Mouse (Mus musculus) CH12.LX (cell line): ENCODE measurements around the gene Brinp3. TPM values are rescaled to one million over a fixed set of nuclear protein-coding genes. Genes with fewer than 3 reads are reported as not detected.

Experiments used
- DNase-seq: peaks from one replicate; pipeline ENCODE4 v3.0.0-alpha.2; 2013; ENCODE audit errors: extremely low read depth
- H3K27ac ChIP-seq: 2 replicates; pipeline ENCODE4 v1.5.1; 2012; ENCODE audit warnings: low read depth, mild to moderate bottlenecking, control low read depth, moderate library complexity; ENCODE audit not compliant: insufficient read depth
- H3K27me3 ChIP-seq: replicated peaks from 2 replicates; pipeline ENCODE3; 2012; ENCODE audit warnings: inconsistent platforms
- H3K36me3 ChIP-seq, 2 experiments: replicated peaks in 1 of 2; 2 replicates each; pipeline versions ENCODE3 to v1.6.1; 2012; ENCODE audit warnings: inconsistent platforms in 1 of 2, low read length in 1 of 2, mild to moderate bottlenecking in 1 of 2, mixed read lengths in 1 of 2, moderate library complexity in 1 of 2; ENCODE audit not compliant: control insufficient read depth in 1 of 2, insufficient read depth in 1 of 2
- H3K4me1 ChIP-seq, 2 experiments: 2 replicates each; pipeline ENCODE4 v1.6.1; 2012; ENCODE audit warnings: inconsistent platforms in 1 of 2, moderate library complexity in 1 of 2; ENCODE audit not compliant: insufficient read depth in 2 of 2, control insufficient read depth in 1 of 2
- H3K4me2 ChIP-seq: 2 replicates; pipeline ENCODE4 v1.6.1; 2012; ENCODE audit warnings: low read depth, mild to moderate bottlenecking, control low read depth; ENCODE audit not compliant: poor library complexity, insufficient read depth, severe bottlenecking
- H3K4me3 ChIP-seq, 3 experiments: fragments of 150-350 bp in 1 of 3; sonication (generic) in 1 of 3; replicated peaks in 1 of 3; 2 replicates each; pipeline versions ENCODE3 to v1.5.1; 2011 to 2012; ENCODE audit warnings: low read depth in 2 of 3, low read length in 2 of 3, mild to moderate bottlenecking in 2 of 3, moderate library complexity in 2 of 3, control low read depth in 1 of 3, improper control_type of control experiment in 1 of 3, inconsistent platforms in 1 of 3, mixed read lengths in 1 of 3; ENCODE audit not compliant: poor library complexity in 1 of 3
- H3K79me2 ChIP-seq: replicated peaks from 2 replicates; pipeline ENCODE4 v1.6.1; 2012; ENCODE audit warnings: mild to moderate bottlenecking, moderate library complexity; ENCODE audit not compliant: control insufficient read depth, poor library complexity, insufficient read depth, severe bottlenecking; ENCODE audit errors: extremely low read depth
- H3K9ac ChIP-seq: 2 replicates; pipeline ENCODE4 v1.6.1; 2012; ENCODE audit warnings: low read depth, mild to moderate bottlenecking, control low read depth, moderate library complexity; ENCODE audit not compliant: insufficient read depth
- H3K9me3 ChIP-seq: replicated peaks from 2 replicates; pipeline ENCODE3; 2012; ENCODE audit warnings: low read length, inconsistent platforms, mixed read lengths
- BHLHE40 ChIP-seq: IDR thresholded peaks from 2 replicates; pipeline ENCODE4 v1.6.1; 2011; ENCODE audit warnings: mild to moderate bottlenecking, low read depth, low read length, improper control_type of control experiment
- CHD1 ChIP-seq: IDR thresholded peaks from 2 replicates; pipeline ENCODE4 v1.6.1; 2012; ENCODE audit warnings: low read depth, low read length, improper control_type of control experiment, inconsistent platforms
- CTCF ChIP-seq, 2 experiments: IDR thresholded peaks in 1 of 2; conservative IDR thresholded peaks in 1 of 2; 2 replicates each; pipeline ENCODE4 v1.5.1; 2011 to 2012; ENCODE audit warnings: low read depth in 2 of 2, low read length in 2 of 2, improper control_type of control experiment in 1 of 2, inconsistent platforms in 1 of 2, mild to moderate bottlenecking in 1 of 2, moderate library complexity in 1 of 2
- E2F4 ChIP-seq: IDR thresholded peaks from 2 replicates; pipeline ENCODE4 v1.6.1; 2011; ENCODE audit warnings: low read depth, low read length, improper control_type of control experiment; ENCODE audit not compliant: insufficient replicate concordance
- ELF1 ChIP-seq: IDR thresholded peaks from 2 replicates; pipeline ENCODE4 v1.6.1; 2014; ENCODE audit warnings: low read depth, mild to moderate bottlenecking, inconsistent platforms, low read length, improper control_type of control experiment
- GABPA ChIP-seq: IDR thresholded peaks from 2 replicates; pipeline ENCODE4 v1.6.1; 2012; ENCODE audit warnings: low read depth, low read length, improper control_type of control experiment, inconsistent platforms; ENCODE audit not compliant: insufficient replicate concordance
- HCFC1 ChIP-seq: IDR thresholded peaks from 2 replicates; pipeline ENCODE4 v1.6.1; 2012; ENCODE audit warnings: low read depth, mild to moderate bottlenecking, inconsistent platforms, low read length, improper control_type of control experiment
- IRF4 ChIP-seq: IDR thresholded peaks from 2 replicates; pipeline ENCODE4 v1.6.1; 2014; ENCODE audit warnings: low read depth, mild to moderate bottlenecking, inconsistent platforms, low read length, improper control_type of control experiment
- KAT2A ChIP-seq: IDR thresholded peaks from 2 replicates; pipeline ENCODE4 v1.6.1; 2012; ENCODE audit warnings: low read length, improper control_type of control experiment, inconsistent platforms; ENCODE audit not compliant: insufficient replicate concordance
- MAFK ChIP-seq: IDR thresholded peaks from 2 replicates; pipeline ENCODE4 v1.6.1; 2011; ENCODE audit warnings: low read length, improper control_type of control experiment; ENCODE audit not compliant: insufficient replicate concordance
- MAZ ChIP-seq: IDR thresholded peaks from 2 replicates; pipeline ENCODE4 v1.6.1; 2012; ENCODE audit warnings: low read depth, mild to moderate bottlenecking, inconsistent platforms, low read length, improper control_type of control experiment, moderate library complexity
- MEF2A ChIP-seq: IDR thresholded peaks from 2 replicates; pipeline ENCODE4 v1.6.1; 2014; ENCODE audit warnings: low read depth, mild to moderate bottlenecking, inconsistent platforms, low read length, improper control_type of control experiment, borderline replicate concordance
- MXI1 ChIP-seq: IDR thresholded peaks from 2 replicates; pipeline ENCODE4 v1.6.1; 2011; ENCODE audit warnings: mild to moderate bottlenecking, low read depth, low read length, improper control_type of control experiment
- MYC ChIP-seq: IDR thresholded peaks from 2 replicates; pipeline ENCODE4 v1.6.1; 2011; ENCODE audit warnings: low read depth, mild to moderate bottlenecking, improper control_type of control experiment, low read length
- NELFE ChIP-seq: IDR thresholded peaks from 2 replicates; pipeline ENCODE4 v1.6.1; 2011; ENCODE audit warnings: low read depth, low read length, improper control_type of control experiment
- NRF1 ChIP-seq: IDR thresholded peaks from 2 replicates; pipeline ENCODE4 v1.6.1; 2014; ENCODE audit warnings: low read depth, mild to moderate bottlenecking, inconsistent platforms, low read length, improper control_type of control experiment, moderate library complexity
- PAX5 ChIP-seq: IDR thresholded peaks from 2 replicates; pipeline ENCODE4 v1.6.1; 2012; ENCODE audit warnings: low read length, inconsistent platforms, mixed read lengths
- POLR2A ChIP-seq: IDR thresholded peaks from 2 replicates; pipeline ENCODE4 v1.6.1; 2011; ENCODE audit warnings: low read depth, mild to moderate bottlenecking, improper control_type of control experiment, low read length
- POLR2AphosphoS2 ChIP-seq: IDR thresholded peaks from 2 replicates; pipeline ENCODE4 v1.6.1; 2011; ENCODE audit warnings: low read depth, low read length, improper control_type of control experiment
- RAD21 ChIP-seq: IDR thresholded peaks from 2 replicates; pipeline ENCODE4 v1.6.1; 2011; ENCODE audit warnings: low read depth, mild to moderate bottlenecking, low read length, improper control_type of control experiment, moderate library complexity
- RCOR1 ChIP-seq: conservative IDR thresholded peaks from 2 replicates; pipeline ENCODE4 v1.6.1; 2012; ENCODE audit warnings: low read depth, mild to moderate bottlenecking, inconsistent platforms, low read length, improper control_type of control experiment
- TBP ChIP-seq: conservative IDR thresholded peaks from 2 replicates; pipeline ENCODE4 v1.6.1; 2011; ENCODE audit warnings: low read depth, low read length, improper control_type of control experiment
- TCF12 ChIP-seq: IDR thresholded peaks from 2 replicates; pipeline ENCODE4 v1.6.1; 2014; ENCODE audit warnings: low read depth, mild to moderate bottlenecking, inconsistent platforms, low read length, improper control_type of control experiment
- UBTF ChIP-seq: IDR thresholded peaks from 2 replicates; pipeline ENCODE4 v1.6.1; 2012; ENCODE audit warnings: low read depth, mild to moderate bottlenecking, inconsistent platforms, low read length, improper control_type of control experiment, moderate library complexity
- USF1 ChIP-seq: IDR thresholded peaks from 2 replicates; pipeline ENCODE4 v1.6.1; 2014; ENCODE audit warnings: low read depth, mild to moderate bottlenecking, inconsistent platforms, low read length, improper control_type of control experiment
- USF2 ChIP-seq: conservative IDR thresholded peaks from 2 replicates; pipeline ENCODE4 v1.6.1; 2011; ENCODE audit warnings: low read depth, low read length, improper control_type of control experiment
- ZC3H11A ChIP-seq: IDR thresholded peaks from 2 replicates; pipeline ENCODE4 v1.6.1; 2012; ENCODE audit warnings: low read depth, mild to moderate bottlenecking, inconsistent platforms, low read length, improper control_type of control experiment
- ZKSCAN1 ChIP-seq: IDR thresholded peaks from 2 replicates; pipeline ENCODE4 v1.6.1; 2012; ENCODE audit warnings: low read depth, inconsistent platforms, low read length, improper control_type of control experiment, borderline replicate concordance
- ZNF384 ChIP-seq: IDR thresholded peaks from 2 replicates; pipeline ENCODE4 v1.6.1; 2012; ENCODE audit warnings: low read depth, low read length, improper control_type of control experiment, inconsistent platforms
- dilution Hi-C: fragments of 300-500 bp; cut with MboI; formaldehyde crosslinking; loops from 2 replicates; pipeline ENCODE4 v1.14.3; 2020; ENCODE audit warnings: low sequenced_read_pairs; ENCODE audit not compliant: extremely low pct_unique_long_range_greater_than_20kb, extremely low pct_ligation_motif_present
- in situ Hi-C: fragments of 300-500 bp; cut with MboI; formaldehyde crosslinking; loops from 3 replicates; pipeline ENCODE4 v1.14.3; 2019; ENCODE audit warnings: low sequenced_read_pairs, low pct_ligation_motif_present, low pct_unique_long_range_greater_than_20kb, mixed read lengths
- polyA plus RNA-seq: library from polyadenylated mRNA; unstranded; fragments of >175 nt; gene quantifications from 2 replicates; pipeline ENCODE4 v1.2.1, GENCODE M21; 2012; ENCODE audit warnings: low read depth; ENCODE audit not compliant: insufficient read length
- total RNA-seq, 2 experiments: library from RNA; depleted of rRNA; stranded (reverse); fragments of 300-350 nt in 1 of 2; fragments of >200 nt in 1 of 2; gene quantifications; 2 replicates each; pipeline ENCODE4 v1.2.3; 2012 to 2014

The Brinp3 gene
- total and polyA plus RNA-seq, 3 experiments, result not detected

- Histone ChIP-seq H3K27ac (no peak overlapping the region), H3K4me2 (no peak overlapping the region), H3K4me3 (no peak overlapping the region), H3K4me1 (no peaks in the 10 kb centered on the region)
- dilution Hi-C loops, result no loop called here
- DNase-seq, result no peak
- TF ChIP-seq TCF12 (no peak), POLR2AphosphoS2 (no peak), ZNF384 (no peak), GABPA (no peak), PAX5 (no peak), KAT2A (no peak), IRF4 (no peak), USF2 (no peak), RAD21 (no peak), NRF1 (no peak), HCFC1 (no peak), MEF2A (no peak), BHLHE40 (no peak), UBTF (no peak), USF1 (no peak), MAFK (no peak), POLR2A (no peak), TBP (no peak), MAZ (no peak), CTCF (conservative IDR thresholded peaks at IDR 0.05 in 1 of 2, IDR thresholded peaks at IDR 0.05 in 1 of 2; ENCODE audit: low read depth in 2 of 2, low read length in 2 of 2) (no peak)
- TF ChIP-seq, all 38 proteins: peak for 0
- in situ Hi-C loops, result no loop called here
- Histone ChIP-seq H3K9ac (no peak overlapping the region), H3K36me3 (no peaks in the 10 kb centered on the region), H3K79me2 (no peaks in the 10 kb centered on the region), H3K27me3 (no peaks in the 10 kb centered on the region), H3K9me3 (peaks cover 36% of the 10 kb centered on the region)
Observed at GRCm38 (mm10) chr1:146495386-146495785, 826 bp downstream of the Brinp3 start.

- H3K79me2 ChIP-seq, result no peaks in the 10 kb centered on the region
- no peak overlapping the region for H3K27ac ChIP-seq
- H3K9me3 ChIP-seq, result peaks cover 33% of the 10 kb centered on the region
- no peak overlapping the region for H3K4me3 ChIP-seq
- TF ChIP-seq MXI1 (no peak), ELF1 (no peak), E2F4 (no peak), RCOR1 (no peak), ZNF384 (no peak), NRF1 (no peak), GABPA (no peak), MYC (no peak), KAT2A (no peak), MEF2A (no peak), ZC3H11A (no peak), NELFE (no peak), MAFK (no peak), UBTF (no peak), MAZ (no peak), ZKSCAN1 (no peak), CHD1 (no peak), TBP (no peak), RAD21 (no peak)
- TF ChIP-seq, all 38 proteins: peak for 0
- Histone ChIP-seq H3K36me3 (no peaks in the 10 kb centered on the region), H3K27me3 (no peaks in the 10 kb centered on the region), H3K4me2 (no peak overlapping the region), H3K4me1 (no peaks in the 10 kb centered on the region), H3K9ac (no peak overlapping the region)
- in situ Hi-C loops (no loop called here), dilution Hi-C loops (no loop called here)
- no peak for DNase-seq
Observed at GRCm38 (mm10) chr1:146497381-146498081, 3.0 kb downstream of the Brinp3 start.
